Mouse (Mus musculus) CD8-positive naive resting alpha-beta T cell, adult 57 days (primary cell): ENCODE results near the gene Pdcd7. TPM values are rescaled to one million over a fixed set of nuclear protein-coding genes. Genes with fewer than 3 reads are reported as not detected.

Source experiments
- total RNA-seq: library from RNA; stranded (reverse); gene quantifications from one replicate; pipeline ENCODE4 v1.2.4, GENCODE M21; 2023

Pdcd7 gene
- total RNA-seq, result 15.5 TPM

DNA sequence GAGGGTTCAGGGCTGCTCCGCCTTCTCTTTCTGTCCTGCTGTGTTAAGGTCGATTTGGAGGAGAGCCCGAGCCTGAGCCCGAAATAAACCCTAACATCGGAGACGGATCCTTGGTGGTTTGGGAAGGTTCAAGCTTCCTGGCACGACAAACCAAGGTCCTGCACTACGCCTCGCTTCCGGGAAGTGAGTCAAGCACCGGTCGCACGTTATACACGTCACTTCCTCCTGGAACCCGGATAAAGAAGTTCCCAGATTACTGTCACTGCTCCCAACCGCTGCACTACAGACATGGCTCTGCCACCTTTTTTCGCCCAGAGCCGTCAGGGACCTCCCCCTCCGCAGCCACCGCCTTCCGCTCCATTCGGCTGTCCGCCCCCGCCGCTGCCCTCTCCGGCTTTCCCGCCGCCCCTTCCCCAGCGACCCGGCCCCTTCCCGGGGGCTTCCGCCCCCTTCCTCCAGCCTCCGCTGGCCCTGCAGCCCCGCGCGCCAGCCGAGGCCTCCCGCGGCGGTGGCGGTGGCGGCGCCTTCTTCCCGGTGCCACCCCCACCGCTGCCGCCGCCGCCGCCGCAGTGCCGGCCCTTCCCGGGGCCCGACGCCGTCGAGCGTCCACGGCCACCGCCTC, at the start of gene Pdcd7:
TSS of gene Pdcd7 (plus strand) at position 251 of the 622 bp plus-strand sequence.

DNA sequence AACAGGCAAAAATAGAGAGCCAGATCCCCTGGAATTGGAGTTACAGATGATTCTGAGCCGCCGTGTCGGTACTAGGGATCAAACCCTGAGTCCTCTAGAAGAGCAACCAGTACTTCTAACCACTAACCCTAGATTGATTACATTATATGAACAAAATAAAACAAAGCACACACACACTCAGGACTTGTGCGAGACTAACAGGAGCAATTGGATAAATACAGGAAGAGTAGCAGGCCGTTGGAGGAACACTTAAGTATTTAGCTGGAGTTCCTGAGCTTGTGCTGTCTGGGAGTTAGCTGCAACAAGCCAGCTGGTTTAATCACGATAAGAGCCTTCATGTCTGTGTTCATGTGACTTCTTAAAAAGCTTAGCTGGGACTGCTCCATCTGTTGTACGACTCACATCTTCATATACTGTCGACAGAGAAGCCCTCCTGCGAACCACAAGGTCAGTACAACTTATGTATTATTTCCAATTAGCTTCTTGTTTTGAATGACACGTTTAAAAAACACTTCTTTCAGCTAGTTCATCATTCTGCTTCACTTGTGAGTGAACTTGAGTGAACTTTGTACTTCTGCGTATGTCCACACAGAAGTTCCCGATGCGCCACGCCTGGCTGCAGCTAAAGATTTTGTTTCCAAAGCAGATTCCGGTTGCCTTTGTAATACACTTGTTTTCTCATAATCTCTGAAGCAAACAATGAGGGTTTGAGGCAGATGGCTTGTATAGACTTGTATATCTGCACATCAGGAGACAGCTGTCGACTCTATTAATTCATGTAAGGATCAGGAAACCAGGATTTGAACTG, 14.9 kb downstream of the Pdcd7 start, which contains the start of gene Ubap1l:
TSS of gene Ubap1l (plus strand) at position 401 of the 808 bp plus-strand sequence.

DNA sequence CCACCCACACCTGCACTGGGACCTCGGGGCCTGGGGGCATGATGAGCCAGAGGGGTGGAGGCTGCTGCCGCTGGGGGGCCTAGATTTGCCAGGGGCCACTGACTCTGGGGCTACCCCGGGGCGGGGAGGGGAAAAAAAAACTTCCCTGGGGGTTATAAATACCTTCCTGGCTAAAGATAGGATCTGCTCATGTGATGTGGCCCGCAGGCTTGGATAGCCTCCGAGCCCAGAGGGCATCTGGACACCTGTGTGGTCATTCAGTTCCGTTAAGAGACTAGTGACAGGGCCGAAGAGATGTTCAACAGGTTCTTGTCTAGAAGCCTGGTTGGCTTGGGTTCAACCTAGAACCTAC, 45.7 kb downstream of the Pdcd7 start, which contains the start of gene Kbtbd13:
TSS of gene Kbtbd13 (minus strand) at position 40 of the 352 bp plus-strand sequence.

DNA sequence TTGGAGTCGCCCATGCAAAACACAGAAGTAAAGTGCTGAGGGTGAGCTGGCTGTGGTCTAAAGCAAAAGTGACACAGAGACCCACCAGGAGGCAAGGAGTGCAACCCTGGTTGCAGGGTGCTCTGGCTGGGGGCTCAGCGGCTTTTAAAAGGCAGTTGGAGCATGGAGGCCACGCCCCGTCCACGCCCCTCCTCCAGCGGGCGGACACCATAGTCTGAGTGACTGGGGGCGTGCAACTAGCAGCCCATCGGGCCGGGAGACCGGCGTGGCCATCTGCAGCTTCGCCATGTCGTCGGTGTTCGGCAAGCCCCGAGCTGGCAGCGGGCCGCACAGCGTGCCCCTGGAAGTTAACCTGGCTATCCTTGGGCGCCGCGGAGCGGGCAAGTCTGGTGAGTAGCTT, 52.4 kb downstream of the Pdcd7 start, which contains the start of gene Rasl12:
TSS of gene Rasl12 (plus strand) at position 228 of the 400 bp plus-strand sequence.

Other genes starting within 250 kb of the Pdcd7 start
- gene Igdcc4, start 244.6 kb upstream of the Pdcd7 start, total RNA-seq, result 0.09 TPM
- not detected for gene Igdcc3, start 204.9 kb upstream of the Pdcd7 start, total RNA-seq
- gene Parp16, start 150.8 kb upstream of the Pdcd7 start, total RNA-seq, result 5.7 TPM
- not detected for gene Cilp, start 80.9 kb upstream of the Pdcd7 start, total RNA-seq
- gene Clpx, start 51.8 kb upstream of the Pdcd7 start, total RNA-seq, result 32.2 TPM
- gene Ubap1l, start 14.9 kb downstream of the Pdcd7 start, total RNA-seq, result 1.1 TPM
- not detected for gene Kbtbd13, start 45.5 kb downstream of the Pdcd7 start, total RNA-seq
- 0.21 TPM for gene Rasl12, start 52.4 kb downstream of the Pdcd7 start, total RNA-seq
- gene Slc51b, start 76.9 kb downstream of the Pdcd7 start, total RNA-seq, result not detected
- 26.8 TPM for gene Mtfmt, start 89.7 kb downstream of the Pdcd7 start, total RNA-seq
- gene Spg21, start 114.8 kb downstream of the Pdcd7 start, total RNA-seq, result 43.0 TPM
- not detected for gene Ankdd1a, start 174.1 kb downstream of the Pdcd7 start, total RNA-seq
- gene Plekho2, start 233.9 kb downstream of the Pdcd7 start, total RNA-seq, result 48.3 TPM
- not detected for gene Pif1, start 241.1 kb downstream of the Pdcd7 start, total RNA-seq